Mouse (Mus musculus): ENCODE data around the gene Syt1.

DNA sequence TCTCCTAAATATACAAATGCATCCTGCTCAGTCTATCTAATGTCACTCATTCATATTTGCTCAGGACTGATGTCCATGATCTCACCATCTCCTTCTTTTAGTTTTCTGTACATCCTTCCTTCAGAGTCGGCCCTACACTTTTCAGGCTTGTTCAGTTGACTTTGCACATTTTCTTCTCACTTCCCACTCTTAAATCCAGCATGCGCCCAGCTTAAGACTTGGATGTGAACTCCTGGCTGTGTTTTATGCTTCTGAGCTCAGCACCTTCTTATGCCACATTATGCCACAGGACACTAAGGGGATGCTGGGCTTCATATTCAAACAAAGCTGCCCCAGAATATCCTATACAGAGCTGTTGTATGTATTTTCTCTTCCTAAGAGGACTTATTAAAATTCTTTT, 36.2 kb upstream of the Syt1 start:
- no peak for TF ChIP-seq GATA1 (IDR thresholded peaks at IDR 0.05; ENCODE audit: low read length)
- no peak for TF ChIP-seq TAL1 (IDR thresholded peaks at IDR 0.05; ENCODE audit: low read length)

Measured in erythroblast, embryonic 14.5 days (primary cell).